Mouse (Mus musculus): ENCODE results near the gene Slc29a2. TPM values are rescaled to one million over a fixed set of nuclear protein-coding genes. Genes with fewer than 3 reads are reported as not detected.

Gene Slc29a2
- total and polyA plus RNA-seq, 2 experiments from 2014 or later = 11.5 to 17.3 TPM

DNA sequence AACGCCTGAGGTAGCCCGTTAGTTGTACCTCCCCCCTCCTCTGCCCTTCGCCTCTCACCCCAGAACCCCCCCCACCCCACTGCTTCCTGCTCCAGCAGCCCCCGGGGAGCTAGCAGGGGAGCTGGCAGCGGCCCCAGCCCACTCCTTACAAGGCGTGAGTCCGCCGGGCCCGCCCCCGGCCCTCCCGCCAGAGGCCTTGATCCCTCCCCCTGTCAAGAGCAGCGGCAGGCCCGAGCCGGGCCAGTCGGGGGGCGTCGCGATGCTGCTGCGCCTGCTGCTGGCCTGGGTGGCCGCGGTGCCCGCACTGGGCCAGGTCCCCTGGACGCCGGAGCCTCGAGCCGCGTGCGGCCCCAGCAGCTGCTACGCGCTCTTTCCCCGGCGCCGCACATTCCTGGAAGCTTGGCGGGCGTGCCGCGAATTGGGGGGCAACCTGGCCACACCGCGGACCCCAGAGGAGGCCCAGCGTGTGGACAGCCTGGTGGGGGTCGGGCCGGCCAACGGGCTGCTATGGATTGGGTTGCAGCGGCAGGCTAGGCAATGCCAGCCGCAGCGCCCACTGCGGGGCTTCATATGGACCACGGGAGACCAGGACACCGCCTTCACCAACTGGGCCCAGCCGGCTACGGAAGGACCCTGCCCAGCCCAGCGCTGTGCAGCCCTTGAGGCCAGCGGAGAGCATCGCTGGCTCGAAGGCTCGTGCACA is 44.4 kb downstream of the Slc29a2 start, which contains the start of gene Cd248:
Gene Cd248, plus strand, starts transcription at position 212 of the 703 bp plus-strand sequence.
- DNase-seq (ENCODE audit: low spot score) (peak; percentile 74), ATAC-seq (ENCODE audit: insufficient read depth, low read depth) (peak; percentile 70)
- 2% methylated on average over 53 of the region's 56 CpGs for WGBS
- TF ChIP-seq CTCF (IDR thresholded peaks at IDR 0.05; ENCODE audit: low read depth) (no peak), EP300 (IDR thresholded peaks at IDR 0.05; ENCODE audit: low read depth) (no peak)
- Histone ChIP-seq H3K4me2 (ENCODE audit: low read depth, low read length) (peak within 1 kb of the TSS; percentile 89), H3K27me3 (ENCODE audit: control insufficient read depth, insufficient read depth, low read length) (peaks cover 38% of the 10 kb centered on the region), H3K9me3 (replicated peaks; ENCODE audit: control insufficient read depth, low read length) (no peaks in the 10 kb centered on the region), H3K36me3 (replicated peaks; ENCODE audit: control insufficient read depth, insufficient read depth, low read length) (no peaks in the 10 kb centered on the region), H3K4me3 (ENCODE audit: low read depth, low read length) (peak within 1 kb of the TSS; percentile 53), H3K4me1 (ENCODE audit: control insufficient read depth, insufficient read depth) (peaks cover 21% of the 10 kb centered on the region), H3K9ac (replicated peaks; ENCODE audit: low read depth, low read length) (peak within 1 kb of the TSS; percentile 56), H3K27ac (ENCODE audit: low read depth) (peak within 1 kb of the TSS; percentile 66)

- Histone ChIP-seq H3K27ac (ENCODE audit: low read depth) (no peak overlapping the region; the same call in 1 of the 2 replicates), H3K4me2 (ENCODE audit: low read depth, low read length) (peak overlapping the region; percentile 89), H3K4me3 (ENCODE audit: low read depth, low read length) (peak overlapping the region; percentile 53), H3K9ac (replicated peaks; ENCODE audit: low read depth, low read length) (peak overlapping the region; percentile 56; the same call in 1 of the 2 replicates), H3K36me3 (replicated peaks; ENCODE audit: control insufficient read depth, insufficient read depth, low read length) (no peaks in the 10 kb centered on the region), H3K27me3 (ENCODE audit: control insufficient read depth, insufficient read depth, low read length) (peaks cover 38% of the 10 kb centered on the region), H3K4me1 (ENCODE audit: control insufficient read depth, insufficient read depth) (peaks cover 21% of the 10 kb centered on the region), H3K9me3 (replicated peaks; ENCODE audit: control insufficient read depth, low read length) (no peaks in the 10 kb centered on the region)
- no peak for TF ChIP-seq EP300 (IDR thresholded peaks at IDR 0.05; ENCODE audit: low read depth)
- 43% methylated on average over 21 of the region's 21 CpGs for WGBS
- ATAC-seq (ENCODE audit: insufficient read depth, low read depth) (no peak), DNase-seq (ENCODE audit: low spot score) (no peak)
Measured at GRCm38 (mm10) chr19:5068570-5069234, 45.0 kb downstream of the Slc29a2 start.

- ATAC-seq (ENCODE audit: insufficient read depth, low read depth) (no peak), DNase-seq (ENCODE audit: low spot score) (no peak)
- H3K4me1 ChIP-seq (ENCODE audit: control insufficient read depth, insufficient read depth) = peaks cover 21% of the 10 kb centered on the region
- no peaks in the 10 kb centered on the region for H3K36me3 ChIP-seq (replicated peaks; ENCODE audit: control insufficient read depth, insufficient read depth, low read length)
- no peak overlapping the region for H3K27ac ChIP-seq (ENCODE audit: low read depth)
- no peak overlapping the region for H3K9ac ChIP-seq (replicated peaks; ENCODE audit: low read depth, low read length)
- TF ChIP-seq CTCF (IDR thresholded peaks at IDR 0.05; ENCODE audit: low read depth) = no peak
- no peak for TF ChIP-seq EP300 (IDR thresholded peaks at IDR 0.05; ENCODE audit: low read depth)
- H3K9me3 ChIP-seq (replicated peaks; ENCODE audit: control insufficient read depth, low read length) = no peaks in the 10 kb centered on the region
- peak overlapping the region; percentile 89 for H3K4me2 ChIP-seq (ENCODE audit: low read depth, low read length)
- H3K27me3 ChIP-seq (ENCODE audit: control insufficient read depth, insufficient read depth, low read length) = peaks cover 38% of the 10 kb centered on the region
- 0 out of 2 replicates have a peak overlapping the region, but pooled peaks have one; percentile 53 for H3K4me3 ChIP-seq (ENCODE audit: low read depth, low read length)
- WGBS = 85% methylated on average over 5 of the region's 5 CpGs
Measured at GRCm38 (mm10) chr19:5069486-5069885, 45.8 kb downstream of the Slc29a2 start.

- Histone ChIP-seq H3K4me1 (ENCODE audit: control insufficient read depth, insufficient read depth) (peaks cover 21% of the 10 kb centered on the region), H3K9ac (replicated peaks; ENCODE audit: low read depth, low read length) (no peak overlapping the region), H3K4me2 (ENCODE audit: low read depth, low read length) (peak overlapping the region; percentile 78), H3K4me3 (ENCODE audit: low read depth, low read length) (no peak overlapping the region), H3K27ac (ENCODE audit: low read depth) (no peak overlapping the region), H3K9me3 (replicated peaks; ENCODE audit: control insufficient read depth, low read length) (no peaks in the 10 kb centered on the region), H3K27me3 (ENCODE audit: control insufficient read depth, insufficient read depth, low read length) (peaks cover 38% of the 10 kb centered on the region), H3K36me3 (replicated peaks; ENCODE audit: control insufficient read depth, insufficient read depth, low read length) (no peaks in the 10 kb centered on the region)
- TF ChIP-seq EP300 (IDR thresholded peaks at IDR 0.05; ENCODE audit: low read depth) = no peak
- no peak for TF ChIP-seq CTCF (IDR thresholded peaks at IDR 0.05; ENCODE audit: low read depth)
- DNase-seq (ENCODE audit: low spot score) (no peak), ATAC-seq (ENCODE audit: insufficient read depth, low read depth) (no peak)
- WGBS = 84% methylated on average over 7 of the region's 7 CpGs
Measured at GRCm38 (mm10) chr19:5069978-5070377, 46.3 kb downstream of the Slc29a2 start.

- Histone ChIP-seq H3K9ac (replicated peaks; ENCODE audit: low read depth, low read length) (0 out of 2 replicates have a peak overlapping the region, but pooled peaks have one; percentile 17), H3K9me3 (replicated peaks; ENCODE audit: control insufficient read depth, low read length) (no peaks in the 10 kb centered on the region), H3K4me2 (ENCODE audit: low read depth, low read length) (peak overlapping the region; percentile 78), H3K4me1 (ENCODE audit: control insufficient read depth, insufficient read depth) (peaks cover 21% of the 10 kb centered on the region), H3K27me3 (ENCODE audit: control insufficient read depth, insufficient read depth, low read length) (peaks cover 38% of the 10 kb centered on the region), H3K27ac (ENCODE audit: low read depth) (no peak overlapping the region), H3K36me3 (replicated peaks; ENCODE audit: control insufficient read depth, insufficient read depth, low read length) (no peaks in the 10 kb centered on the region), H3K4me3 (ENCODE audit: low read depth, low read length) (peak overlapping the region; percentile 50)
- WGBS = 35% methylated on average over 11 of the region's 11 CpGs
- TF ChIP-seq EP300 (IDR thresholded peaks at IDR 0.05; ENCODE audit: low read depth) (no peak), CTCF (IDR thresholded peaks at IDR 0.05; ENCODE audit: low read depth) (no peak)
- DNase-seq (ENCODE audit: low spot score) (no peak), ATAC-seq (ENCODE audit: insufficient read depth, low read depth) (no peak)
Measured at GRCm38 (mm10) chr19:5071077-5071476, 47.4 kb downstream of the Slc29a2 start.
